Mouse (Mus musculus) heart, postnatal 0 days (tissue): ENCODE measurements around the gene Tmco1.

Experiments used
- CTCF ChIP-seq: IDR thresholded peaks from 2 replicates; pipeline ENCODE4 v1.5.1; 2016; ENCODE audit warnings: antibody characterized with exemption, control low read depth, low read depth
- EP300 ChIP-seq: IDR thresholded peaks from 2 replicates; pipeline ENCODE4 v1.6.1; 2016; ENCODE audit warnings: antibody characterized with exemption, low read depth

GRCm38 (mm10) chr1:167337463-167338095 is 29.4 kb downstream of the Tmco1 start:
- TF ChIP-seq CTCF (peak; percentile 88), EP300 (no peak)
